Mouse (Mus musculus): Measurements from ENCODE around the gene Gal3st4.
A peak's percentile ranks its signal among the peaks of the same experiment; 100 is the strongest.

The Gal3st4 gene

DNA sequence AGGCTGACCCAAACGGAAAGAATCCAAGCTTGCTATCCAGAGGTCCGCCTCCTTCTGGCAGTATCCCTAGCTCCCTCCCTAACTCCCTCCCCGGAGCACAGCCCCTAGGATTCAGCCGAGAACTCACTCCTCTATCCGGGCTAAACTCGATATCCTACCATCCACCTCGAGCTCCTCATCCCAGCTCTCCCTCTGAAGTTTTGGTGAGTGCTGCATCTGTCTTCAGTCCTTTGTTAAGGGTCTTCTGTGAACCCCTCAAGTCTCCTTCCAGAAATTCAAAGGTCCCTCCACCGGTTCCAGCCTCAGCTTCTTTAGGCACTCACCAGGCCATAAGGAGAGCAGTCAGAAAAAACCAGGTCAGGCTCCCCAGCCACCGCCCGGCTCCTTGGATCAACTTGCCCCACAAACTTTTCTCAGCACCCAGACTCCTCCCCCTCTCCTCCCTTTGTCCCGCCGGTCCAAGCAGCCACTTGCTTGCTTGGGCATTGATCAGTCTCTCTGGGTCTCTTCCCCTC, at the start of gene Gal3st4:
TSS of gene Gal3st4 (minus strand) at position 432 of the 515 bp plus-strand sequence.
- DNase-seq = no peak

DNA sequence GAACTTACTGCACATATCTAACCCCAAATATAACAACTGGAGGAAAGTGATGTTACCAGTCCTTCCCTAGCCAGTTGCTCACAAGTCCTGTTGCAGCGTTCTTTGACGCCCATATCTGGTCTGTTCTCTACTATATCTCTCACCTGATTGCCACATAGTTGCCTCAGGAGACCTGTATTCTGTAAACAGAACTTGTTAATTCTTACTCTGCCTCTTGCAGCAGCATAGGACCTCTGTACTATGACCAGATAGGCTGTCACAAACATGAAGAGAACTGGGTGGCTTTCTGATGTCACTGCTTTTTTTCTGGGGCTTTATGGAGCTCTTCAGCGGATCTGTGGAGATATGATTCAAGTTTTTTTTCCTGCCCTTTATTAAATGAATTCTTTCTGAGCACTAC, 40.2 kb upstream of the Gal3st4 start:
- no peak for DNase-seq

DNA sequence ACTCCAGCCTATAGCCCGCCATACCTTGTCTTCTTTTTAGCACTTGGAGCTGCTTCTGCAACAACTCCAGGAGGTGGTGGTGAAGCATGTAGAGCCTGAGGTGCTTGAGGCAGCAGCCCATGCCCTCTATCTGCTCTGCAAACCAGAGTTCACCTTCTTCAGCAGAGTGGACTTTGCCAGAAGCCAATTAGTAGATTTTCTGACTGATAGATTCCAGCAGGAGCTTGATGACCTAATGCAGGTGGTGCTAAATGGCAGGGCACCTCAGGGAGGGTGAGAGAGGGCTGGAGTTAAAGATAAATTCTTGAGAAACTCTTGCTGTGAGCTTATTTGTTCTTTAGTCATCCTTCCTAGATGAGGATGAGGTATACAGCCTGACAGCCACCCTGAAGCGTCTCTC, 27.0 kb upstream of the Gal3st4 start:
- DNase-seq = no peak

DNA sequence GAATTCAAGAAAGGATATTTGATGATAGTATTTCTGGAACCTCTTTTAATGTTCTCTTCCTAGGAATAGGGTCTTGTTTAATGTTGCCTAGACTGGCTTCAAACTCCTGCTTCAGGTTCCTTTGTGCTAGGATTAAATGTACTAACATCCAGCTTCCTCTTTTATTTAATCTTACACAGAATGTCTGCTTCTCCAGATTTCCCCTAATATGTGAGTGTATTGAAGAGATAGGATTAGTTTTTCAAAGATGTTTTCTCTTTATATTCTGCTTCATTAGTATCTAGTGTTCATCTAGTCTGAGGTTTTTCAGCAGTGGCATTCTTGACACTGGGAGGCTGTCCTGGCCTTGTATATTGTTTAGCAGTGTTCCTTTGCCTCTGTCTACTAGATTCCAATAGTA, 21.5 kb upstream of the Gal3st4 start:
- DNase-seq = no peak

DNA sequence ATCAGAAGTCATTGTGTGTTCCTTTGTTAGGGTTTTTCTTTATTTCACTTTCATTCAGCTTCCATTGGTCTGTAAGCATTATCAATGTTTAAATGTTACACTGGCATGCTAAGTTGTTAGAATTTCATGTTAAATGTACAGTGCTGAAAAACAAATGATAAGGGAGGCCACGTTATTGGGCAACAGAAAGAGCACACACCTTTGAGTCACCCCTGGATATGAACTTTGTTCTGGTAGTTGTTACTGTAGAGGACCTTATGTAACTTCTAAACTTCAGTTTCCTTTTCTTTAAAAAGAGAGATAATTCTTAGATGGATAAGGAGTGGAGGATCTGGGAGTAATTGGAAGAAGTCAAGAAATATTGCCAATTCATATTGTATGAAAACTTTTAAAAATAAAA, 19.0 kb upstream of the Gal3st4 start:
- DNase-seq = no peak

DNA sequence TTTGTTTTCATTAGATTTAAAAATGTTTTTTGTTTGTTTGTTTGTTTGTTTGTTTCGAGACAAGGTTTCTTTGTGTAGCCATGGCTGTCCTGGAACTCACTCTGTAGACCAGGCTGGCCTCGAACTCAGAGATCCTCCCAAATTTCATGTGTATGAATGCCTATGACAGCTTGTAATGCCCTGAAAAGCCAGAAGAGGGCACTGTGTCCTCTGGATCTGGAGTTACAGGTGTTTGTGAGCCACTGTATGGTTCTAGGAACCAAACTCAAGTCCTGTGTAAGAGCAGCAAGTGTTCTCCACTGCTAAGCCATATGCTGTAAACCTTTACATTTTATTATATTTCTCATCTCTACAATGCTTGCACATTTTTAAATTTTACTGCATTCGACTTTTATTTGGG, 15.2 kb upstream of the Gal3st4 start:
- DNase-seq = peak in 1 of 2 experiments; percentile 31

DNA sequence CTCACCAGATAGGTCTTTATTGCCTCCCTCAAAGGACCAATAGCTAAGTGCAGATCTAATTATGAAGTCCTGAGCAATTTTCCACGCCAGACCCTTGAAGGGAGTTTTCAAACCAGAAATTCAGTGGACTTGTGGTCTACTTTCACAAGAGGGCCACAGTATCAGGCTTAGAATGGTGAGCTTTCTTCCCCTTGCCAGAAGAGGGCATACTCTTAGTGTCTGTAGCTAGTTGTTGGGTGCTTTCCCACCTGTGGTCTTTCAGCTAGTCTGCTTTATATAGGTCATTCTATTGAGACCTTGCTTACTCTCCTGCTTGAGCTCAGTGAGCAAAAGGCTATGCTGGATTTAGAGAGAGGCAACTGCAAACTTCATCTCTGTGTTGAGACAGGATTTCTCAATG, 10.9 kb upstream of the Gal3st4 start:
- DNase-seq = no peak

DNA sequence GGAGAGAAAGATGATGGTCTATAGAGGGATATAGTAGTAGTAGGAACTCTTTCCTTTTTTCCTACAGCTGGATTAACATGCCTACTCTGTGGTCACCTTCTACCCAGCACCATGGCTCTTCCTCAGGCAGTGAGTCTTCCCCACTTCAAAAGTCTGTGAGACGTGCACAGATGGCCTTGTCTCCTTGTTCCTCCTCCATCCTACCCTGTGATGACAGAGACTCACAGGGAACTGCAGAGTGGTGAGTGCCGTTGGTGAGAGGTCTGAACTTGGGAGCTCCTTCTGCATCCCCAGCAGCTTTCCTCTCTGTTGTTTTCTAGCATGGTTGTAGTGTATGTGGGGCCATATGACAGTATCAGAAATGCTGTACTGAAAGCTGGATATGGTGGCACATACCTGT, 9.2 kb upstream of the Gal3st4 start:
- DNase-seq = no peak

DNA sequence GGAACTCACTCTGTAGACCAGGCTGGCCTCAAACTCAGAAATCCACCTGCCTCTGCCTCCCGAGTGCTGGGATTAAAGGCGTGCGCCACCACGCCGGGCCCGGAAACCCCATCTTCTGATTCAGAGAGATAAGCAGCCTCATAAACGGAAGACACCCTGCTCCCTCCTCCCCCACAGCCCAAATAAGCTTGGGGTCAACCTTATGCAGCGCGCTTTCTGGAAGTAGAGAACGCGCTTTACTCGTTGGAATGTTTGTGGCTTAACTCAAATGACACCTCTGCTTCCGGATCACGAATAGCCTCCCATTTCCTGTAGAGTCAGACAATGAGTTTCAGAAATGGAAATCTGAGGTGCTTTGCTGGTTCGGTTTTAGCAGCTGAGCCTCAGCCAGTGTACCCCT, 8.2 kb upstream of the Gal3st4 start:
- DNase-seq = no peak

DNA sequence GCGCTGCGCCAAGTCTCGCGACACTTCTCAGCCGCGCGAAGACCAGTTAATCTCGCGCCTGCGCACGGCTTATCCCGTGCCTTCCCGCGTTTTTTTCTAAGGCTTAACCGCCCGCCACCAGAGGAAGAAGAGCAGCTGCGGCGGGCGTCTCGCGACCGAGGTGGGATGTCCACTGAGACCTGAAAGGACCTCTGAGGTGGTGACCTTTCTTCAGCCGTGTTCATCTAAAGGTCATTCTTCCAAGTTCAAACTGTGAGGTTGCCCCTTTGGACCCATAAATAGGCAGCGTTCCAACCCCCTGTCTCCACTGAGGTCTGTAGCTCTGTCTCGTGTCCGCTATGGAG, 7.8 kb upstream of the Gal3st4 start:
- no peak for DNase-seq

DNA sequence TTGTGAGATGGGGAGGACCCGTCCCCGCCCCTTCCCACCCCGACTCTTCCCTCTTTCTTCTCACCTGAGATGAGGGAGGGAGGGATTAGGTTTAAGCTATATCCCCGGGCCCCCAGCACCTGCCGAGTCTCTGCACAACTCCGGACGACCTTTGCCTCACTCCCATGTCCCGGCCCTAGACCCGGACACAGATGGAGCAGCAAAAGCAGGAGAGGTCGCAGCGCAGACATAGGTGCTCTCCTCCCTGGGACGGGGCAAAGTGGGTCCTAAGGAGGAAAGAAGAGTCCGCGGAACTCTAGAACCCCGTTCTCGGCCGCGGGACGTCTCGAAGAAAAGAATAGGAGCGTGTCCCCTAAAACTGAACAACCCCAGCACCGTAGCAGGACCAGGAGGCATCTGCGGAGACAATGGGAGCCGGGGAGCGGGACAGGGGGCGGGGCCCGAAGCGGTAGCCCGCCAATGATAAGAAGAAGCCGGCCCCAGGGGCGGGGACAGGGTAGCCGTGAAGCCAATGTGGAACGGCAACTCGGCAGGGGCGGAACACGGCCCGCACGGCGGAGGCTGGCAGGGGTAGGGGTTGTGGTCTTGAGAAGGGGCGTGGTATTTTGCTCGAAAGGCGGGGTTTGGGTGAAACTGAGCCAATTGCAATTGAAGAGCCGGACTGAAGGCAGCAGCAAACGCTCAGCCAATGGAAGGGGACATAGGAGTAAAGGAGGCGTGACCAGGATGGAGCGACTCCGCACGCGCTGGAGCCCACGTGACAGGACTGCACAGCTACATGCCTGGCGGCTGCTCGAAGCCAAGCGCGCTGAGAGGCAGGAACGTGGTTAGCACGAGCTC, 7.2 kb upstream of the Gal3st4 start, which contains the start of the genes Gm43720, Gpc2 and Stag3:
TSS of gene Gm43720 (minus strand) at position 374 of the 840 bp plus-strand sequence.
TSS of gene Gpc2 (minus strand) at position 421 of the 840 bp plus-strand sequence.
TSS of gene Stag3 (plus strand) at position 656 of the 840 bp plus-strand sequence.
- DNase-seq = peak; percentile 85 to 93

DNA sequence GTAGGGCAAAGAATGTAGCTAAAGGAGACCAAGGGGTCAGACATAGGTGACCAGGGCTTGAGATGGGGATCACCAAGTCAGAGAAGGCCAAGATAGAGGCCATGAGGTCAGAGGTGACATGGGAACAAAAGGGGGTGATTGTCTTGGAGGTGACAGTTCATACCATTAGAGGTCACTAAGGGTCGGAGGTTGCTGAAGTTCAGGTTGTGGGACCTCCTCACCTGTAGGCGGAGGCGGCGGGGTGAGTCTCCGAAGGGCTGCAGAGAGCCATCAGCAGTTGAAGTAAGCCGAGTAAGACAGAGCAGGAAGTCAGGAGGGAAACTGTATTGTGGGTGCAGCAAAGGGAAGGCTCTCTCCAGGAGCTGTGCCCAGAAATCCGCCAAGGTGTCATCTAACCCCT, 5.4 kb upstream of the Gal3st4 start:
- DNase-seq = no peak

DNA sequence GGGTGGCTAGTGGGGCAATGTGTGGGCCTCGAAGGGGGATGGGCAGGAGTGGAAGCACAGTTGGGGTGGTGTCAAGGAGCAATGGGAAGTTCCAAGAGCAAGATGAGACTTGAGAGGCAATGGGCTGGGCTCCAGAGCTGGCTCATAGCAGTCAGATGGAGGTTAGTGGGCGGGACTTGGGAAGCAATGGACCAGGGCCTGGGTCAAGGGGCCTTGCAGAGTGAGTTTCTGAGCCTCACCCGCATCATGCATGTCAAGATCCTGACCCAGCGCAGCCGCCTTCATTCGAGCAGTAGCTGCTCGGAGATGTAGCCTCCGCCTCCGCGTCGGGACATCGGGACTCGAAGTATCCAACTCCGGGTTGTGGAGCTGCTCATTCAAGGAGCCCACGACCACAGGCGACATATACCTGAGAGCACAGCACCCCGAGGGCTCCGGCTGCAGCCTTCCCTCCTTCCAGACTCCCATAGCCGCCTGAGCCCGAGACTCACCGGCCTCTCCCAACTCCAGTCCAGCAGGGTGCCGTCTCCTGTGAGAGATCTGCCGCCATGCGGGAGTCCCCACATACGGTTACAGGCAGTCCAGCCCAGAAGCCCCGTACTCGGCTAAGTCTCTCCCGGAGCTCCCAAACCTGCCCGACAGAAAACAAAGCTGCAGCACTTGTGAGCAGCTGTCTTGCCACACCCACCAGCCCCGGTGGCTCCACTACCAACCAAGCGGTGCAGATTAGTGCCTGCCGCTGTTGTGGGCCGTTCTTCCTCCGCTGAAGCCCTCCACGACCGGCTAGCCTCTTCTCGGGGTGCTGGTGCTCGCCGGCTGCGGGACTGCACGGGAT, 2.8 kb upstream of the Gal3st4 start:
- no peak for DNase-seq

DNA sequence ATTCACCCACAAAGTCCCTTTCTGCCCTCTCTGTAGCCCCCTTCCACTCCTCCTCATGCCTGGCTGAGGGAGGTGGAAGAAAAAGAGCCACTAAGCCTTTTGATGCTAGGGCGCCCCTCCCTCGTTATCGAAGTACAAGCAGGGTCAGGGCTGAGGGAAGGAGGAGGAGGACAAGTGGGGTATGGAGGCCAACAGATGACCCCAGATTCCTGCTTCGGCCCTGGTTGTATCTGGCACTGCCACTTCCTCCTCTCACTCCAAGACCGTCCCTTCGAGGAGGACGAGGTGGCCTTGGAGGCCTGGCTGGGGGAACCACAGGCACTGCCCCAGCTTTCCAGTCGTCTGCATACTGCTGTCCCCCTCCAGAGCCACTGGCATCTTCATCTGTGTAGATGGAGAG, 1.5 kb upstream of the Gal3st4 start:
- DNase-seq = no peak

DNA sequence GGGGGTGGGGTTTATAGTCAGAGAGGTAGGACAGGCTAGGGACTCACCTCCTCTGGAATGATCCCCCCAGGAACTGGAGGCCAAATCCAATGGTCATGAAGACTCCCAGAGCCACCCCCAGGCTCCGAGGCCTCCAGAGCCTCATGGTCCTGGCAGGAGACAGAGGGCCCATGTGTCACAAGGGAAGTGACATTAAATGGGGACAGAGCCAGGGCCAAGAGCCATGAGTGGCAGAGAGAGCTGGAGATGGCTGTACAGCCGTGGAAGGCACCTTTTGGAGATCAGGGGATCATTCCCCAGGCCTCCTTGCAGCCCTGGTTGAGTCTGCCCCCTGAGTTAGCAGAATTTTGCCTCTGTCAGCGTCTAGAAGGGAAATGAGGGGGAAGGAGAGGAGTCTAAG, 1.4 kb downstream of the Gal3st4 start:
- DNase-seq = no peak

DNA sequence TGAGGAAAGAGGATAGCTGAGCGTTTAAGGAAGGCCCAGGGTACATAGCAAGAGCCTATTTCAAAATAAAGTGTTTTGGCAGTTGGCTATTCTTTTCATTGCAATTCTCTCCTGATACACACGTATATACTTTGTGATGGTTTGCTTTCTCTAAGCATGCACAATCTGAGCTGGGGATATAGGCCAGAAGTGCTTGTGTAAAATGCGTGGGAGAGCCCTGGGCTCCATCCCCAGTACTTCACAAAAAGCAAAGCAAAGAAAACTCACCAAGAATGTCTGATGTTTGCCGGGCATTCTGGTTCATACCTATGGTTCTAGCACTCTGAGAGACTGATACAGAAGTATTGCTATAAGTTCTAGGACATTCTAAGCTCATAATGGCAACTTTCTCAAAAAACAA, 3.7 kb downstream of the Gal3st4 start:
- no peak for DNase-seq

DNA sequence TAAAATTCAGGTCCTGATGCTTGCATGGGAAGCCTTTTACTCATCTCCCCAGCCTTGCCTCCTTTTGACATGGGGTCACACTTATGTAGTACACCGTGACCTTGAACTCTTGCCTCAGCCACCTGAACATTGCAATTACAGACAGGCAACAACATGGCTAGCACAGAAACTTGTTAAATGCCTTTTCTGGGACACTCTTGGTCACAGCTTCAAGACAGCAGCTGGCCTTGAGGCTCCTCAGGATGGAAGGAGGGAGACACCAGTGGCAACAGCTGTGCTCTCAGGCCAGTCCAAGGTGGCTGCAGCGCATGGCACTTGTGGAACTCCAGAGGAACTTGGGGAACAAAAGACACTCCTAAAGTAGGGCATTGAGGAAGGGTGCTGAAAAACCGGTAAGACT, 5.5 kb downstream of the Gal3st4 start:
- DNase-seq = no peak

DNA sequence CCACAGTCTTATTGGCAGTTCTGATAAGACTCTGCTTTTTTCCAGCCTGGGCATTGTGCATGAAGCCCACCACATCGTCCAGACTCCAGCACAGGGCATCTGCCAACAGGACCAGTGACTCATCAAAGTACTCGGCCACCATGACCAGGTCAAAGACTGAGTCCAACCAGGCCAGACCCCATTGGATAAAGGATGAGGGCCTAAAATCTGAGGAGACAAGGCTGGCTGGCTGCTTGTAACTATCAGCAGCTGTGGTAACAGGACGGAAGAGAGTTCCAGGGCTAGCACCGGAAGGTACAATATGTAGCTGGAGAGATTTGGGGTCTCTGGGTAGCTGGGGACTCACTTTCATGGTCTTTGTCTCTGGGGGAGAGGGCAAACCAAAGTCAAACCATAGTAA, 6.9 kb downstream of the Gal3st4 start:
- DNase-seq = no peak

DNA sequence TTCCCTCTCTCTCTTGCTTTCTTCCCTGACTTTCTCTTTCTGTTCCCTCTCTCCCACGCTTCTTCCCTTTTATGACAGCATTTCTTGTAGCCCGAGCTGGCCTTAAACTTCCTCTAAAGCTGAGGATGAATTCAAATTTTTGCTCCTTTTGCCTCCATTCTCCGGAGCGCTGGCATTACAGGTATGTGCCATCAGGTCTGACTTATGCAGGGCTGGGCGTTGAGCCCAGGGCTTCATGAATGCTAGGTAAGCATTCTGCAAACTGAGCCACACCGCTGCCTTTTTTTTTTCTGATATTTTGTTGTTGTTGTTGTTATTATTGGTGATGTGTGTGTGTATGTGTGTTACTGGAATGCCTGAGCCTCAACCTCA, 8.4 kb downstream of the Gal3st4 start:
- no peak for DNase-seq

DNA sequence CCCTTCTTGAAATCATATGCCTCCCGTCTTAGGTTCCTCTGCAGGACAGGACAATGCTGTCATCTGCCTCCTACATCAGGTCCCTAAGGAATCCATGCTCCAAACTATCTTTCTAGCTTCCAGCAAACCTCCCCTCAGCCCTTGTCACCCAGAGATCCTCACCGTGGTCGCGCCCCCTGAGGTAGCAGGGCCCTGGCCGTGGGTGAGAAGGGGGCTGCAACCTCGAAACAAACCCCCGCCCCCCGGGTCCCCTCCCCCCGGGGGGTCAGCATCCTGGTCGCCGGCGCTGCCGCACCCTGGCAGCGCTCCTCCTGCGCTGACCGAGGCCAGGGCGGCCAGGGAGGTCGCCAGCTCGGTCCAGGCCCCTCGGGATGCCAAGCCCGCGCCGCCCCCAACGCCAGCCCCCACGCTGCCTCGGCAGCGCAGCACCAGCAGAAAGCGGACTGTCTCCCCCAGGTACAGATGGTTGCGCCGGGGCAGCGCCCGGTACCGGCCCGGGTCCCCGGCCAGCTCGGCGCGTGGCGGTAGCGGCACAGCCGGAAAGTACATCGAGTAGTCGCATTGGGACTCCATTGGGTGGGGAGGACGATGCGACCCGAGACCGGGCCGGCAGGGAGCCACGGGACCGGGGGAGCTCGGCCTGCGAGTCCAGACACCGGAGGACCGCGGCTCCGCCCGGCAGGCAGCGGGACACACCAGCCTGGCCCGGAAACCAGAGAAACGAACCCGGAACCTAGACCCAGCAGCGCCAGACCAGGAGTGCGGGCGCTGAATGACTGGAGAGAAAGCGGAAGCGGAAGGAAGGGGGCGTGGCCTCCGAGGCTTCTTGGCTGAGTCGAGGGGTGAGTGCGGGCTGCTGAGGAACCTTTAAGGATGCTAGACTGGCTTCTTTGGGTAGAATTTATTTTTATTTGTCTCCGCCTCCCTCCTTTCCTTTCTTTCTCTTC, 9.1 kb downstream of the Gal3st4 start, which contains the start of gene BC037034:
TSS of gene BC037034 (minus strand) at position 774 of the 947 bp plus-strand sequence.
- DNase-seq = peak; percentile 90

DNA sequence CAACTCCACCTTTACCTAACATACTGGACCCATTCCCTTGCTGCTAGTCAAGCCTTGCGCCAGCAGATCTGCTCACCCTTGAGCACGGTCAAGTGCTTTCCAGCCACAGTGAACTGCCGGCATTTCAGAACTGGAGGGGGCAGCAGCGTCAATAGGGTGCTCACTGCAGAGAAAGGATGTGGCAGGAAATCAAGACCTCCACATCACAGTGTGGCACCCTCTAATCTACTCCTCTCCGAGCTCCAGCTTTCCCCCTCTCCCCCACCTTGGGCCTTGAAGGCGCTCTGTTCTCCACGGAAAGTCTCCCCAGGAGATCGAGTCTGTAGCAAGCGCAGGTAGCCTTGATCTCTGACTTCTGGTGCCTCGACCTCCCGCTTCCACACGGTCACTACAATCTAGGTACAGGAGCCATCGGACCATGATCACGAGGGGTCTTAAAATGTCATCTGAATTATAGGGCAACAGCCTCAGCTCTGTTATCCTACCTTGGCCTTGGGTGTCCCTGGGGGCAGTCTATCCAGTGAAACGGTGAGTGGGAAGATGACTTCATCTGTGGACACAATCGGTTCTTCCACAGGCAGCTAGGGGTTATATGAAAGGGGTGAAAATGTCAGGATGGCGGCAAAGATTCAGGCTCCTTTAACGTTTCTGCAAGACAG, 9.9 kb downstream of the Gal3st4 start:
- DNase-seq = peak in 1 of 2 experiments; percentile 31

DNA sequence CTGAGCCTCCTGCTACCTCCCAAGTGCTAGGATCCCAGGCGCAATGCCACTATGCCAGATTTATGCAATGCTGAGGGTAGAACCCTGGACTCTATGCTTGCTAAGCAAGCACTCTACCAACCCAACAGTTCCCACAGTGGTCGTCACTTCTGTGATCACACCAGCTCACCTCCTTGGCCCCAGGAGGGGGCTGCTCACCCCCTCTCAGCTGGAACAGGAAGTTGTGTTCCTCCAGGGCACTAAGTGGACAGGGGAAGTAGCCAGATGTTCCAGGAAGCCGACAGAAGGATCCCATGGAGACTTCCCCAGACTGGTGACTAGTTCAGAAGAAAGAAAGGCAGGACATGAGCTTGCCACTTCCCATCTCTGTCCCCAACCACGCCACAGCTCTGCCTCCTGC, 10.6 kb downstream of the Gal3st4 start:
- no peak for DNase-seq

All from thymus, postnatal 36 days (tissue).